Mouse (Mus musculus) gastrocnemius, postnatal 36 days (tissue): Measurements from ENCODE around the gene Cntn6. TPM values are rescaled to one million over a fixed set of nuclear protein-coding genes. Genes with fewer than 3 reads are reported as not detected.

ENCODE experiments used
- DNase-seq, 2 experiments: peaks; one replicate each; pipeline ENCODE4 v3.0.0; 2022
- intact Hi-C: fragments of 180-260 bp; cut with DNase I; formaldehyde crosslinking; loops from one replicate; pipeline ENCODE4 v1.15.1; 2025
- long read RNA-seq, 2 experiments: library from polyadenylated mRNA; stranded (forward); transcript quantifications; one replicate each; pipeline ENCODE4 v2.0.0; 2021
- total RNA-seq, 2 experiments: library from RNA; stranded (reverse); gene quantifications; 2 replicates each; pipeline ENCODE4 v1.2.3; 2021

The Cntn6 gene
- total RNA-seq = not detected
- long read RNA-seq, experiment 1 = 0 reads
- long read RNA-seq, experiment 2 = 0 reads

- intact Hi-C loops = no loop called here
- no peak for DNase-seq
Measured at GRCm38 (mm10) chr6:104492490-104493431, at the start of gene Cntn6. Cntn6 (plus strand) TSS chr6:104492790.

GRCm38 (mm10) chr6:104443731-104444130 lies 48.9 kb upstream of the Cntn6 start:
- no peak for DNase-seq
- intact Hi-C loops = no loop called here

GRCm38 (mm10) chr6:104470706-104471105 lies 21.9 kb upstream of the Cntn6 start:
- DNase-seq = no peak
- intact Hi-C loops = no loop called here

- no peak for DNase-seq
- intact Hi-C loops = no loop called here
Measured at GRCm38 (mm10) chr6:104479242-104479641, 13.3 kb upstream of the Cntn6 start.

- no peak for DNase-seq
- intact Hi-C loops = no loop called here
Measured at GRCm38 (mm10) chr6:104493459-104493858, 869 bp downstream of the Cntn6 start.

GRCm38 (mm10) chr6:104495801-104496200 lies 3.2 kb downstream of the Cntn6 start:
- intact Hi-C loops = no loop called here
- no peak for DNase-seq

GRCm38 (mm10) chr6:104563993-104564392 lies 71.4 kb downstream of the Cntn6 start:
- DNase-seq = no peak
- intact Hi-C loops = no loop called here

- intact Hi-C loops = no loop called here
- DNase-seq = no peak
Measured at GRCm38 (mm10) chr6:104569564-104569963, 77.0 kb downstream of the Cntn6 start.

GRCm38 (mm10) chr6:104588028-104588427 lies 95.4 kb downstream of the Cntn6 start:
- no peak for DNase-seq
- intact Hi-C loops = no loop called here

GRCm38 (mm10) chr6:104600838-104601397 lies 108.3 kb downstream of the Cntn6 start:
- intact Hi-C loops = no loop called here

GRCm38 (mm10) chr6:104602894-104603293 lies 110.3 kb downstream of the Cntn6 start:
- no peak for DNase-seq
- intact Hi-C loops = no loop called here

More at GRCm38 (mm10) chr6:104600838-104601397, 108.3 kb downstream of the Cntn6 start:
- DNase-seq = no peak

- intact Hi-C loops = no loop called here
- no peak for DNase-seq
Measured at GRCm38 (mm10) chr6:104603371-104603770, 110.8 kb downstream of the Cntn6 start.

GRCm38 (mm10) chr6:104605214-104605613 lies 112.6 kb downstream of the Cntn6 start:
- intact Hi-C loops = no loop called here
- no peak for DNase-seq

- intact Hi-C loops = no loop called here
- DNase-seq = no peak
Measured at GRCm38 (mm10) chr6:104653518-104653917, 160.9 kb downstream of the Cntn6 start.

- DNase-seq = no peak
- intact Hi-C loops = no loop called here
Measured at GRCm38 (mm10) chr6:104668701-104669100, 176.1 kb downstream of the Cntn6 start.

GRCm38 (mm10) chr6:104674249-104674648 lies 181.7 kb downstream of the Cntn6 start:
- intact Hi-C loops = no loop called here
- no peak for DNase-seq

- intact Hi-C loops = no loop called here
- no peak for DNase-seq
Measured at GRCm38 (mm10) chr6:104679809-104680495, 187.4 kb downstream of the Cntn6 start.

GRCm38 (mm10) chr6:104687980-104688379 lies 195.4 kb downstream of the Cntn6 start:
- DNase-seq = no peak
- intact Hi-C loops = no loop called here

- no peak for DNase-seq
- intact Hi-C loops = no loop called here
Measured at GRCm38 (mm10) chr6:104688439-104689125, 196.0 kb downstream of the Cntn6 start.

- no peak for DNase-seq
- intact Hi-C loops = no loop called here
Measured at GRCm38 (mm10) chr6:104728571-104728970, 236.0 kb downstream of the Cntn6 start.

GRCm38 (mm10) chr6:104734256-104734655 lies 241.7 kb downstream of the Cntn6 start:
- DNase-seq = no peak
- intact Hi-C loops = no loop called here
